Mouse (Mus musculus) forebrain, embryonic 13.5 days (tissue): ENCODE measurements around the gene Cfap97d2. TPM values are rescaled to one million over a fixed set of nuclear protein-coding genes. Genes with fewer than 3 reads are reported as not detected.
A peak's percentile ranks its signal among the peaks of the same experiment; 100 is the strongest.

Source experiments
- ATAC-seq: fragments of 200-750 bp; cut with Nextera tagmentation; 2 replicates; pipeline ENCODE4 v1.8.0; 2017
- H3K27ac ChIP-seq: fragments of 300-500 bp; sonication (generic); 2 replicates; pipeline ENCODE4 v1.5.1; 2015; ENCODE audit warnings: inconsistent platforms, mild to moderate bottlenecking, moderate library complexity
- H3K27me3 ChIP-seq: fragments of 300-500 bp; sonication (generic); 2 replicates; pipeline ENCODE4 v1.6.1; 2015; ENCODE audit warnings: mild to moderate bottlenecking, inconsistent platforms
- H3K36me3 ChIP-seq: fragments of 300-500 bp; sonication (generic); 2 replicates; pipeline ENCODE4 v1.6.1; 2015; ENCODE audit warnings: mild to moderate bottlenecking, inconsistent platforms; ENCODE audit not compliant: poor library complexity, severe bottlenecking
- H3K4me1 ChIP-seq: fragments of 300-500 bp; sonication (generic); 2 replicates; pipeline ENCODE4 v1.6.1; 2015; ENCODE audit warnings: inconsistent platforms
- H3K4me2 ChIP-seq: fragments of 300-500 bp; sonication (generic); 2 replicates; pipeline ENCODE4 v1.6.1; 2015; ENCODE audit warnings: inconsistent platforms, mild to moderate bottlenecking, moderate library complexity
- H3K4me3 ChIP-seq: fragments of 300-500 bp; sonication (generic); 2 replicates; pipeline ENCODE4 v1.5.1; 2015; ENCODE audit warnings: mild to moderate bottlenecking, inconsistent platforms
- H3K9ac ChIP-seq: fragments of 300-500 bp; sonication (generic); 2 replicates; pipeline ENCODE4 v1.6.1; 2015; ENCODE audit warnings: mild to moderate bottlenecking, inconsistent platforms
- H3K9me3 ChIP-seq: fragments of 300-500 bp; sonication (generic); replicated peaks from 2 replicates; pipeline ENCODE4 v1.6.1; 2016; ENCODE audit warnings: inconsistent platforms
- WGBS: fragments of 180-500 bp; shearing (Covaris S2); methylation state at CpG from one replicate; pipeline ENCODE4 v1.1.7; 2015; 5-methylcytosine and 5-hydroxymethylcytosine counted together
- polyA plus RNA-seq: library from polyadenylated mRNA; unstranded; fragments of >200 nt; fragmentation: Nextera tagmentation; extraction: Ambion mirVana; gene quantifications from 2 replicates; pipeline ENCODE4 v1.2.1, GENCODE M21; 2015

Gene Cfap97d2
- polyA plus RNA-seq = 1.4 and 1.8 TPM in 2 replicates

GRCm38 (mm10) chr8:13705668-13706067 lies at the start of gene Cfap97d2:
Gene Cfap97d2 (plus strand): TSS chr8:13705889.
- peak within 1 kb of the TSS; percentile 21 for H3K4me3 ChIP-seq

GRCm38 (mm10) chr8:13657479-13657878 lies 48.2 kb upstream of the Cfap97d2 start:
- H3K9ac ChIP-seq = no peak overlapping the region
- no peak overlapping the region for H3K4me2 ChIP-seq
- H3K4me1 ChIP-seq = peaks cover 7% of the 10 kb centered on the region
- H3K27me3 ChIP-seq = no peaks in the 10 kb centered on the region
- ATAC-seq = no peak
- no peaks in the 10 kb centered on the region for H3K36me3 ChIP-seq
- no peak overlapping the region for H3K27ac ChIP-seq
- 78% methylated on average over 12 of the region's 12 CpGs for WGBS
- no peak overlapping the region for H3K4me3 ChIP-seq
- H3K9me3 ChIP-seq = no peaks in the 10 kb centered on the region

More at GRCm38 (mm10) chr8:13705668-13706067, at the start of gene Cfap97d2:
- Histone ChIP-seq H3K27ac (peak within 1 kb of the TSS; percentile 83), H3K36me3 (no peaks in the 10 kb centered on the region), H3K9ac (peak within 1 kb of the TSS; percentile 54), H3K9me3 (no peaks in the 10 kb centered on the region; the same call in 1 of the 2 replicates), H3K4me1 (peaks cover 11% of the 10 kb centered on the region), H3K27me3 (no peaks in the 10 kb centered on the region), H3K4me2 (peak within 1 kb of the TSS; percentile 51)
- under 1% methylated on average over 5 of the region's 5 CpGs for WGBS
- peak; percentile 99 for ATAC-seq

- Histone ChIP-seq H3K9me3 (no peaks in the 10 kb centered on the region), H3K4me2 (no peak overlapping the region), H3K4me3 (no peak overlapping the region), H3K4me1 (peaks cover 7% of the 10 kb centered on the region), H3K9ac (no peak overlapping the region), H3K27ac (no peak overlapping the region), H3K36me3 (no peaks in the 10 kb centered on the region), H3K27me3 (no peaks in the 10 kb centered on the region)
- no peak for ATAC-seq
- WGBS = 93% methylated on average over 13 of the region's 13 CpGs
Measured at GRCm38 (mm10) chr8:13660323-13660722, 45.4 kb upstream of the Cfap97d2 start.

GRCm38 (mm10) chr8:13664711-13665210 lies 40.9 kb upstream of the Cfap97d2 start:
- no peak overlapping the region for H3K27ac ChIP-seq
- no peak overlapping the region for H3K9ac ChIP-seq
- no peak overlapping the region for H3K4me3 ChIP-seq
- H3K27me3 ChIP-seq = no peaks in the 10 kb centered on the region
- ATAC-seq = no peak
- H3K4me1 ChIP-seq = no peaks in the 10 kb centered on the region
- H3K4me2 ChIP-seq = no peak overlapping the region
- H3K36me3 ChIP-seq = no peaks in the 10 kb centered on the region
- 95% methylated on average over 6 of the region's 6 CpGs for WGBS
- no peaks in the 10 kb centered on the region for H3K9me3 ChIP-seq

- H3K9ac ChIP-seq = no peak overlapping the region
- H3K4me3 ChIP-seq = no peak overlapping the region
- H3K36me3 ChIP-seq = no peaks in the 10 kb centered on the region
- H3K4me2 ChIP-seq = no peak overlapping the region
- H3K27me3 ChIP-seq = no peaks in the 10 kb centered on the region
- no peaks in the 10 kb centered on the region for H3K9me3 ChIP-seq
- no peak overlapping the region for H3K27ac ChIP-seq
- H3K4me1 ChIP-seq = no peaks in the 10 kb centered on the region
- no peak for ATAC-seq
- 92% methylated on average over 4 of the region's 4 CpGs for WGBS
Measured at GRCm38 (mm10) chr8:13665538-13665937, 40.2 kb upstream of the Cfap97d2 start.

- H3K27ac ChIP-seq = no peak overlapping the region
- no peak for ATAC-seq
- no peaks in the 10 kb centered on the region for H3K36me3 ChIP-seq
- H3K9me3 ChIP-seq = no peaks in the 10 kb centered on the region
- H3K4me3 ChIP-seq = no peak overlapping the region
- no peaks in the 10 kb centered on the region for H3K4me1 ChIP-seq
- no peak overlapping the region for H3K4me2 ChIP-seq
- H3K27me3 ChIP-seq = no peaks in the 10 kb centered on the region
- no peak overlapping the region for H3K9ac ChIP-seq
- 93% methylated on average over 8 of the region's 8 CpGs for WGBS
Measured at GRCm38 (mm10) chr8:13665944-13666343, 39.7 kb upstream of the Cfap97d2 start.

- Histone ChIP-seq H3K9ac (no peak overlapping the region), H3K36me3 (no peaks in the 10 kb centered on the region), H3K27ac (no peak overlapping the region), H3K4me3 (no peak overlapping the region), H3K4me2 (no peak overlapping the region), H3K9me3 (no peaks in the 10 kb centered on the region), H3K4me1 (no peaks in the 10 kb centered on the region), H3K27me3 (no peaks in the 10 kb centered on the region)
- 77% methylated on average over 4 of the region's 4 CpGs for WGBS
- ATAC-seq = no peak
Measured at GRCm38 (mm10) chr8:13667917-13668316, 37.8 kb upstream of the Cfap97d2 start.

GRCm38 (mm10) chr8:13668367-13668766 lies 37.3 kb upstream of the Cfap97d2 start:
- ATAC-seq = no peak
- WGBS = 87% methylated on average over 10 of the region's 10 CpGs
- no peak overlapping the region for H3K27ac ChIP-seq

GRCm38 (mm10) chr8:13670011-13670471 lies 35.6 kb upstream of the Cfap97d2 start:
- no peaks in the 10 kb centered on the region for H3K36me3 ChIP-seq
- no peak for ATAC-seq
- no peak overlapping the region for H3K4me3 ChIP-seq
- H3K4me2 ChIP-seq = no peak overlapping the region
- H3K27ac ChIP-seq = no peak overlapping the region
- no peaks in the 10 kb centered on the region for H3K9me3 ChIP-seq
- no peaks in the 10 kb centered on the region for H3K27me3 ChIP-seq
- peaks cover 12% of the 10 kb centered on the region for H3K4me1 ChIP-seq
- WGBS = 89% methylated on average over 17 of the region's 17 CpGs
- no peak overlapping the region for H3K9ac ChIP-seq

More at GRCm38 (mm10) chr8:13668367-13668766, 37.3 kb upstream of the Cfap97d2 start:
- Histone ChIP-seq H3K9me3 (no peaks in the 10 kb centered on the region), H3K4me3 (no peak overlapping the region), H3K9ac (no peak overlapping the region), H3K4me1 (no peaks in the 10 kb centered on the region), H3K36me3 (no peaks in the 10 kb centered on the region), H3K27me3 (no peaks in the 10 kb centered on the region), H3K4me2 (no peak overlapping the region)

- H3K4me3 ChIP-seq = no peak overlapping the region
- no peak overlapping the region for H3K9ac ChIP-seq
- WGBS = 94% methylated on average over 10 of the region's 10 CpGs
- H3K36me3 ChIP-seq = no peaks in the 10 kb centered on the region
- H3K27me3 ChIP-seq = no peaks in the 10 kb centered on the region
- no peaks in the 10 kb centered on the region for H3K9me3 ChIP-seq
- H3K27ac ChIP-seq = no peak overlapping the region
- ATAC-seq = no peak
- H3K4me1 ChIP-seq = peaks cover 23% of the 10 kb centered on the region
- no peak overlapping the region for H3K4me2 ChIP-seq
Measured at GRCm38 (mm10) chr8:13671246-13672003, 34.3 kb upstream of the Cfap97d2 start.

- Histone ChIP-seq H3K36me3 (no peaks in the 10 kb centered on the region), H3K4me3 (no peak overlapping the region), H3K9me3 (no peaks in the 10 kb centered on the region), H3K27ac (no peak overlapping the region), H3K4me2 (no peak overlapping the region), H3K27me3 (no peaks in the 10 kb centered on the region), H3K9ac (no peak overlapping the region), H3K4me1 (peaks cover 28% of the 10 kb centered on the region)
- WGBS = 82% methylated on average over 4 of the region's 4 CpGs
- ATAC-seq = no peak
Measured at GRCm38 (mm10) chr8:13673215-13673614, 32.5 kb upstream of the Cfap97d2 start.

- no peak overlapping the region for H3K4me2 ChIP-seq
Measured at GRCm38 (mm10) chr8:13674294-13675010, 31.2 kb upstream of the Cfap97d2 start.

More at GRCm38 (mm10) chr8:13674294-13675010, 31.2 kb upstream of the Cfap97d2 start:
- Histone ChIP-seq H3K27me3 (peaks cover 7% of the 10 kb centered on the region; the same call in 1 of the 2 replicates), H3K27ac (no peak overlapping the region), H3K9me3 (no peaks in the 10 kb centered on the region), H3K36me3 (no peaks in the 10 kb centered on the region), H3K4me1 (peaks cover 29% of the 10 kb centered on the region), H3K9ac (no peak overlapping the region), H3K4me3 (no peak overlapping the region)
- 67% methylated on average over 12 of the region's 12 CpGs for WGBS
- no peak for ATAC-seq
